Mouse (Mus musculus): ENCODE data around the gene Lyz2. TPM values are rescaled to one million over a fixed set of nuclear protein-coding genes. Genes with fewer than 3 reads are reported as not detected.
A peak's percentile ranks its signal among the peaks of the same experiment; 100 is the strongest.
"Not testable (repeated sequence)": the region's sequence is repeated elsewhere in the genome, so short reads cannot be mapped to it uniquely, and the experiment has no call there.

Gene Lyz2
- polyA plus RNA-seq, 1 experiment from 2014 or later, result 87.0 TPM

- no peaks in the 10 kb centered on the region for H3K9me3 ChIP-seq (replicated peaks)
- 77% methylated on average over 7 of the region's 7 CpGs for WGBS
- H3K4me2 ChIP-seq, result no peak overlapping the region
- no peak overlapping the region for H3K4me3 ChIP-seq
- no peaks in the 10 kb centered on the region for H3K36me3 ChIP-seq
- peaks cover 17% of the 10 kb centered on the region for H3K27me3 ChIP-seq (replicated peaks)
- no peak for ATAC-seq (ENCODE audit: insufficient number of reproducible peaks, low FRiP score)
- H3K27ac ChIP-seq (ENCODE audit: poor library complexity, severe bottlenecking), result peak overlapping the region; percentile 44; the same call in 1 of the 2 replicates
- H3K9ac ChIP-seq, result no peak overlapping the region
- peaks cover 32% of the 10 kb centered on the region for H3K4me1 ChIP-seq (replicated peaks)
Observed at GRCm38 (mm10) chr10:117283871-117284577, 1.9 kb upstream of the Lyz2 start.

GRCm38 (mm10) chr10:117283196-117283595 lies 1.1 kb upstream of the Lyz2 start:
- WGBS, result 77% methylated on average over 4 of the region's 4 CpGs
- not testable (repeated sequence) for ATAC-seq (ENCODE audit: insufficient number of reproducible peaks, low FRiP score); H3K4me2 ChIP-seq; H3K27ac ChIP-seq (ENCODE audit: poor library complexity, severe bottlenecking); H3K4me3 ChIP-seq; H3K9ac ChIP-seq; H3K36me3 ChIP-seq; H3K9me3 ChIP-seq (replicated peaks)
- H3K4me1 ChIP-seq (replicated peaks), result peaks cover 26% of the 10 kb centered on the region
- peaks cover 17% of the 10 kb centered on the region for H3K27me3 ChIP-seq (replicated peaks)

- no peak for ATAC-seq (ENCODE audit: insufficient number of reproducible peaks, low FRiP score)
- H3K4me1 ChIP-seq (replicated peaks), result peaks cover 31% of the 10 kb centered on the region
- H3K4me3 ChIP-seq, result no peak overlapping the region
- H3K9me3 ChIP-seq (replicated peaks), result no peaks in the 10 kb centered on the region
- peaks cover 17% of the 10 kb centered on the region for H3K27me3 ChIP-seq (replicated peaks)
- H3K27ac ChIP-seq (ENCODE audit: poor library complexity, severe bottlenecking), result no peak overlapping the region
- no peaks in the 10 kb centered on the region for H3K36me3 ChIP-seq
- H3K9ac ChIP-seq, result no peak overlapping the region
- H3K4me2 ChIP-seq, result no peak overlapping the region
- 78% methylated on average over 2 of the region's 2 CpGs for WGBS
Observed at GRCm38 (mm10) chr10:117282551-117282950, 430 bp upstream of the Lyz2 start.

- H3K27ac ChIP-seq (ENCODE audit: poor library complexity, severe bottlenecking), result no peak overlapping the region
- no peak for ATAC-seq (ENCODE audit: insufficient number of reproducible peaks, low FRiP score)
- H3K4me2 ChIP-seq, result no peak overlapping the region
- peaks cover 33% of the 10 kb centered on the region for H3K4me1 ChIP-seq (replicated peaks)
- no peaks in the 10 kb centered on the region for H3K36me3 ChIP-seq
- H3K27me3 ChIP-seq (replicated peaks), result peaks cover 17% of the 10 kb centered on the region
- no peak overlapping the region for H3K4me3 ChIP-seq
- no peak overlapping the region for H3K9ac ChIP-seq
- no peaks in the 10 kb centered on the region for H3K9me3 ChIP-seq (replicated peaks)
- WGBS, result 74% methylated on average over 7 of the region's 7 CpGs
Observed at GRCm38 (mm10) chr10:117281381-117281920, 670 bp downstream of the Lyz2 start.

GRCm38 (mm10) chr10:117280000-117280399 lies 2.1 kb downstream of the Lyz2 start:
- no peak overlapping the region for H3K9ac ChIP-seq
- WGBS, result 73% methylated on average over 1 of the region's 1 CpGs
- peaks cover 17% of the 10 kb centered on the region for H3K27me3 ChIP-seq (replicated peaks)
- no peaks in the 10 kb centered on the region for H3K36me3 ChIP-seq
- no peaks in the 10 kb centered on the region for H3K9me3 ChIP-seq (replicated peaks)
- peaks cover 27% of the 10 kb centered on the region for H3K4me1 ChIP-seq (replicated peaks)
- H3K4me2 ChIP-seq, result no peak overlapping the region
- ATAC-seq (ENCODE audit: insufficient number of reproducible peaks, low FRiP score), result no peak
- H3K4me3 ChIP-seq, result no peak overlapping the region
- H3K27ac ChIP-seq (ENCODE audit: poor library complexity, severe bottlenecking), result no peak overlapping the region

GRCm38 (mm10) chr10:117278510-117278909 lies 3.6 kb downstream of the Lyz2 start:
- not testable (repeated sequence) for H3K9ac ChIP-seq; H3K36me3 ChIP-seq; H3K9me3 ChIP-seq (replicated peaks); H3K4me3 ChIP-seq; H3K4me2 ChIP-seq
- Histone ChIP-seq H3K27me3 (replicated peaks) (peaks cover 17% of the 10 kb centered on the region), H3K4me1 (replicated peaks) (peaks cover 27% of the 10 kb centered on the region), H3K27ac (ENCODE audit: poor library complexity, severe bottlenecking) (peak overlapping the region; percentile 62)
- peak; percentile 73 for ATAC-seq (ENCODE audit: insufficient number of reproducible peaks, low FRiP score)
- 33% methylated on average over 2 of the region's 2 CpGs for WGBS

GRCm38 (mm10) chr10:117277779-117278178 lies 4.3 kb downstream of the Lyz2 start:
- peak; percentile 33 for ATAC-seq (ENCODE audit: insufficient number of reproducible peaks, low FRiP score)
- not testable (repeated sequence) for H3K9ac ChIP-seq; H3K9me3 ChIP-seq (replicated peaks); H3K4me2 ChIP-seq; H3K36me3 ChIP-seq; H3K4me3 ChIP-seq
- H3K27ac ChIP-seq (ENCODE audit: poor library complexity, severe bottlenecking), result peak overlapping the region; percentile 62; the same call in 1 of the 2 replicates
- H3K27me3 ChIP-seq (replicated peaks), result peaks cover 17% of the 10 kb centered on the region
- H3K4me1 ChIP-seq (replicated peaks), result peaks cover 27% of the 10 kb centered on the region
- 75% methylated on average over 9 of the region's 9 CpGs for WGBS

- WGBS, result 74% methylated on average over 10 of the region's 10 CpGs
- Histone ChIP-seq H3K9me3 (replicated peaks) (no peaks in the 10 kb centered on the region), H3K4me2 (no peak overlapping the region), H3K4me3 (no peak overlapping the region), H3K9ac (no peak overlapping the region), H3K4me1 (replicated peaks) (peaks cover 17% of the 10 kb centered on the region), H3K27me3 (replicated peaks) (peaks cover 8% of the 10 kb centered on the region), H3K36me3 (no peaks in the 10 kb centered on the region), H3K27ac (ENCODE audit: poor library complexity, severe bottlenecking) (no peak overlapping the region)
- ATAC-seq (ENCODE audit: insufficient number of reproducible peaks, low FRiP score), result no peak
Observed at GRCm38 (mm10) chr10:117275681-117276369, 6.3 kb downstream of the Lyz2 start.

GRCm38 (mm10) chr10:117274645-117275044 lies 7.5 kb downstream of the Lyz2 start:
- not testable (repeated sequence) for H3K27me3 ChIP-seq (replicated peaks); ATAC-seq (ENCODE audit: insufficient number of reproducible peaks, low FRiP score); H3K27ac ChIP-seq (ENCODE audit: poor library complexity, severe bottlenecking); H3K36me3 ChIP-seq; H3K9me3 ChIP-seq (replicated peaks); H3K9ac ChIP-seq; H3K4me3 ChIP-seq; H3K4me2 ChIP-seq
- peaks cover 17% of the 10 kb centered on the region for H3K4me1 ChIP-seq (replicated peaks)
- WGBS, result 72% methylated on average over 4 of the region's 7 CpGs

GRCm38 (mm10) chr10:117272023-117272422 lies 10.1 kb downstream of the Lyz2 start:
- no peaks in the 10 kb centered on the region for H3K36me3 ChIP-seq
- no peaks in the 10 kb centered on the region for H3K9me3 ChIP-seq (replicated peaks)
- H3K9ac ChIP-seq, result no peak overlapping the region
- H3K27me3 ChIP-seq (replicated peaks), result no peaks in the 10 kb centered on the region; the same call in 1 of the 2 replicates
- H3K4me3 ChIP-seq, result no peak overlapping the region
- no peak overlapping the region for H3K27ac ChIP-seq (ENCODE audit: poor library complexity, severe bottlenecking)
- ATAC-seq (ENCODE audit: insufficient number of reproducible peaks, low FRiP score), result no peak
- H3K4me1 ChIP-seq (replicated peaks), result peaks cover 9% of the 10 kb centered on the region
- H3K4me2 ChIP-seq, result no peak overlapping the region

GRCm38 (mm10) chr10:117259870-117260269 lies 22.3 kb downstream of the Lyz2 start:
- Histone ChIP-seq H3K4me1 (replicated peaks) (no peaks in the 10 kb centered on the region), H3K36me3 (no peaks in the 10 kb centered on the region), H3K4me2 (no peak overlapping the region), H3K27me3 (replicated peaks) (0 out of 2 replicates have a peak, but pooled peaks cover 3% of the 10 kb centered on the region), H3K27ac (ENCODE audit: poor library complexity, severe bottlenecking) (no peak overlapping the region), H3K4me3 (no peak overlapping the region), H3K9me3 (replicated peaks) (peaks cover 14% of the 10 kb centered on the region), H3K9ac (no peak overlapping the region)
- ATAC-seq (ENCODE audit: insufficient number of reproducible peaks, low FRiP score), result no peak
